Mouse (Mus musculus) cerebellum, adult 2 months (tissue): ENCODE results near the gene Paip2b. TPM values are rescaled to one million over a fixed set of nuclear protein-coding genes. Genes with fewer than 3 reads are reported as not detected.

Source experiments
- DNase-seq, 2 experiments: peaks; one replicate each; pipeline ENCODE4 v3.0.0; 2021
- H3K27ac ChIP-seq: fragments of 200-500 bp; 2 replicates; pipeline ENCODE4 v1.5.1; 2012; ENCODE audit warnings: low read length, control low read depth, inconsistent platforms; ENCODE audit not compliant: insufficient read depth
- H3K27me3 ChIP-seq: fragments of 200-500 bp; 2 replicates; pipeline ENCODE4 v1.6.1; 2012; ENCODE audit warnings: inconsistent platforms, mild to moderate bottlenecking, low read length, moderate library complexity; ENCODE audit not compliant: control insufficient read depth, insufficient read depth
- H3K4me1 ChIP-seq: fragments of 200-500 bp; 2 replicates; pipeline ENCODE4 v1.6.1; 2011; ENCODE audit warnings: low read length; ENCODE audit not compliant: control insufficient read depth, insufficient read depth
- H3K4me3 ChIP-seq: fragments of 200-500 bp; replicated peaks from 2 replicates; pipeline ENCODE3; 2011; ENCODE audit warnings: mild to moderate bottlenecking, low read depth, low read length, control low read depth; ENCODE audit not compliant: insufficient read depth
- CTCF ChIP-seq: fragments of 200-500 bp; IDR thresholded peaks from 2 replicates; pipeline ENCODE4 v1.5.1; 2011; ENCODE audit warnings: low read depth, mild to moderate bottlenecking, control low read depth, low read length, moderate library complexity, borderline replicate concordance; ENCODE audit not compliant: insufficient read depth
- POLR2A ChIP-seq: fragments of 200-500 bp; IDR thresholded peaks from 2 replicates; pipeline ENCODE4 v1.6.1; 2011; ENCODE audit warnings: low read length, control low read depth, borderline replicate concordance; ENCODE audit not compliant: insufficient read depth
- WGBS: fragments of 180-500 bp; shearing (Covaris S2); methylation state at CpG from one replicate; pipeline ENCODE4 v1.1.7; 2018; 5-methylcytosine and 5-hydroxymethylcytosine counted together
- polyA plus RNA-seq: library from polyadenylated mRNA; depleted of rRNA; stranded (reverse); fragments of >200 nt; gene quantifications from 2 replicates; pipeline ENCODE4 v1.2.3, GENCODE M21; 2012; rRNA removed

Gene Paip2b
- polyA plus RNA-seq, 1 experiment = 55.7 TPM

DNA sequence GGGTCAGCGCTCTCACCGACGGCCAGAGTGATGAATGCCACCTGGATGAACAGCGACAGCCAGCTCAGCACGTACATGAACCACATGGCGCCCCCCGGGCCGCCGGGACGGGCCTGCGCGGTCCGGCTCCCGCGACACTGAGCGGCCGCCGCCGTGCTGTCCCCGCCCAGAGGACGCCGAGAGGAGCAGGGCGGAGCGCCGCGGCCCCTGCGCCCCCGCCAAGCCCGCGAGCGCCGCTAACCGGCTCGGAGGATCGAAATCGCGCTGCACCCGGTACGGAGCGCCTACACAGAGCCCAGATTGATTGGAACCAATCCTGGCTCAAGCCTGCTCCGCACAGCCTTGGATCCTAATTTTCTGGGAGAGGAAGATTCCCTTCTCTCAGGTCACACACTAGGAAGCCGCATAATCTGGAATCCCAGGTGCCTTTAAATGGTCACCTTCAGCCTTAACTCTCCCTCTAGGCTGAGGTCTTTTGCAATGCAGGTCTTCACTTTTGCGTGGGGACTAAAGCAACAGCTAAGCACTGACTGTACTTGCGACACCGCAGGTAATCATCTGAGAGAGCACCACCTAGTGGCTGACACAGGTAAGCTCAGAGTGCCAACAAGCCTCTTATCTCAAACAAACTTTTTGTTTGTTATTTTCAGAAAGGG lies 55.8 kb downstream of the Paip2b start, which contains the start of gene Tex261:
Gene Tex261 (minus strand): TSS at position 176 of the 656 bp plus-strand sequence.
- WGBS = under 1% methylated on average over 45 of the region's 45 CpGs
- Histone ChIP-seq H3K27ac (peak within 1 kb of the TSS; percentile 85), H3K4me3 (peak within 1 kb of the TSS; percentile 94), H3K4me1 (peaks cover 12% of the 10 kb centered on the region; the same call in 1 of the 2 replicates), H3K27me3 (no peaks in the 10 kb centered on the region)
- peak; percentile 82 for TF ChIP-seq CTCF
- TF ChIP-seq POLR2A = peak; percentile 84
- DNase-seq = peak; percentile 93

DNA sequence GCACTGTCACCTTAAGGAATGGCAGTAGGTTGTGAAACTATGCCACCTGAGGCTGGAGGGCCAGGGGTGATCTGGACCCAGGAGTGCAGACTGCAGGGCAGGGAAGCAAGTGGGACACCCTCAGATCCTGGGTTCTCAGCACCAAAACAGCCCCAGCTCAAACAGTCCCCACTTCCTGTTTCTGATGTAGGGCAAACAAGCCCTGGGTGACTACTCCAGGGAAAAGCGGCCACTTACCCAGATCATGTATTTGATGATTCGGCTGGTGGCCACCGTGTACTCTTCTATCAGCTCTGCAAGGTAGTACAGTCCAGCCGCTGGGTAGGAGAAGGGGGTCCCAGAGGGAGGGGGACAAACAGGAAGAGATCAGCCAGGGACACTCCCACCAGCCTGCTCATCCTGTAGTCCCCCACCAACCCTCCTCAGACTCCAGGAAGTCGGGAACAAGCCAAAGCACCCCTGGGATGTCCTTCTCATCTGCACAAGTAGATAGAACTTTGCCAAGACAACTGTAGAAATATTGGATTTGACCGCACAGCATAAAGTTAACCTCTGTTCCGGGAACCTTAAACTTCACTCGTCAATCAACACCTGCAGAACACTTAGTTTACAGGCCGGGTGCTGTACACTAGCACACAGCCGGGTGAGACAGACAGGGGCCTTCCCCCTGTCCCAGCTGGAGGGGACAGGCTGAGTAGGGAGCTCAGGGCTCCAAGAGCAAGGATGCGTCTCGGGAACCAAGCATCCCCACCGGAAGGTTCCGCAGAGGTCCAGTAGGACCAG lies 56.6 kb downstream of the Paip2b start:
- Histone ChIP-seq H3K27me3 (no peaks in the 10 kb centered on the region), H3K4me1 (peaks cover 12% of the 10 kb centered on the region; the same call in 1 of the 2 replicates), H3K27ac (peak overlapping the region; percentile 55), H3K4me3 (peak overlapping the region; percentile 94)
- TF ChIP-seq CTCF (no peak), POLR2A (no peak)
- DNase-seq = peak in 1 of 2 experiments; percentile 27
- WGBS = under 1% methylated on average over 14 of the region's 14 CpGs

DNA sequence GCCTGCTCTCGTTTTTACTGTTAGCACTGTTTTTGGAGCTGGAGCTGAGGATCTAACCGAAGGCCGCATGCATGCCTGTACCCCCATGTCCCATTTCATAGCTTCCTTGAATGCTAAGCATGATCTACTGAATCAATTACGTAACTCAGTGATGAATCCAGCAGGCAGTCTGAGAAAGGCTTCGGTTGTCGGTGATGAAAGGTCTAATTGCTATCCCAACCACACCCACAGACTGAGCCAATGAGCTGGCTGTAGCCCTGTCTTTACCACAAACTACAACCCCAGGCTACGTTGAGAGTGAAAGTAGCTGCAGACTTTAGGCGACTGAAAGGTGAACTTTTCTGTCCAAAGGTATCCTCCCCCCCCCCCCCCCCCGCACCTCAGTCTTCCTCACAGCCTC lies 57.4 kb downstream of the Paip2b start:
- H3K27ac ChIP-seq = no peak overlapping the region
- TF ChIP-seq POLR2A = no peak
- TF ChIP-seq CTCF = no peak
- H3K27me3 ChIP-seq = no peaks in the 10 kb centered on the region
- DNase-seq = no peak
- H3K4me3 ChIP-seq = peak overlapping the region; percentile 22
- WGBS = 61% methylated on average over 9 of the region's 9 CpGs
- peaks cover 12% of the 10 kb centered on the region; the same call in 1 of the 2 replicates for H3K4me1 ChIP-seq

DNA sequence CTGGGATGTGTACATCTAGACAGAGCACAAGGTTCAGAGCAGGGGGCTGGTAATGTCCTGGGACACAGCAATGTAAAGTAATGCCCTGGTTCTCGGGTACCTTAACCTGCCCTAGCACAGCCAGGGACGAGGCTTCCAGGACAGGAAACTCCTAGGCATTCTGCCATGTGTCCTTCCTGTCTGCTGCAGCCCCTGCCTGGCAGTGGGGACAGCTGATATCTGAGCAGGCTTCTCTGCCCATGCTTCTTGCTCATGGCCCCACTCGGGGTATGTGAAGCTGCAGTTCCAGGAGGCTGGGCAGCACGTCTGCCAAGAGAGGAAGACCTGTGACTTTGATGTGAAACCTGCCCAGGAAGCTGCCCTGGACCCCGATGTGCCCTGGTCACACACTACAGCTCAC lies 63.1 kb downstream of the Paip2b start:
- Histone ChIP-seq H3K4me3 (no peak overlapping the region), H3K4me1 (peaks cover 4% of the 10 kb centered on the region; the same call in 1 of the 2 replicates), H3K27me3 (no peaks in the 10 kb centered on the region), H3K27ac (no peak overlapping the region)
- 68% methylated on average over 5 of the region's 5 CpGs for WGBS
- no peak for TF ChIP-seq CTCF
- no peak for TF ChIP-seq POLR2A
- DNase-seq = no peak

DNA sequence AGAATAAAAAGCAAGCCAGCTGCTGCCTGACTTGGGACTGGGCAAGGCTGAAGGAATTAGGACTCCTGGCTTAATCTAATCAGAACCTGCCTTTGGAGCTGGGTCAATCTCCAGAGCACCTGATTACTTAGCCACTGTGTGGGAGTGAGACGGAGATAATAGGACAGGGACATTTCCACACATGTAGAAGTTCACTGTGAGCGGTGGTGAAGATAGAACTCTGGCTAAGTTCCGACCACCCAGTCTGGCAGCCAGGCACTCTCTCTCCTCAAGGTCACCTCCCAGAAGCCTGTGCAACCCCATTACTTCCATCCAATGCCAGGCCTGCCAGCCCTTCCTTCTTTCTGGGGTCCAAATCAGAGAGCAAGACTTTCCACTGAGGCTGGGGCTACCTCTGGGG lies 64.6 kb downstream of the Paip2b start:
- Histone ChIP-seq H3K4me1 (no peaks in the 10 kb centered on the region), H3K4me3 (no peak overlapping the region), H3K27ac (no peak overlapping the region), H3K27me3 (no peaks in the 10 kb centered on the region)
- no peak for DNase-seq
- WGBS = 87% methylated on average over 3 of the region's 3 CpGs
- TF ChIP-seq CTCF (no peak), POLR2A (no peak)

DNA sequence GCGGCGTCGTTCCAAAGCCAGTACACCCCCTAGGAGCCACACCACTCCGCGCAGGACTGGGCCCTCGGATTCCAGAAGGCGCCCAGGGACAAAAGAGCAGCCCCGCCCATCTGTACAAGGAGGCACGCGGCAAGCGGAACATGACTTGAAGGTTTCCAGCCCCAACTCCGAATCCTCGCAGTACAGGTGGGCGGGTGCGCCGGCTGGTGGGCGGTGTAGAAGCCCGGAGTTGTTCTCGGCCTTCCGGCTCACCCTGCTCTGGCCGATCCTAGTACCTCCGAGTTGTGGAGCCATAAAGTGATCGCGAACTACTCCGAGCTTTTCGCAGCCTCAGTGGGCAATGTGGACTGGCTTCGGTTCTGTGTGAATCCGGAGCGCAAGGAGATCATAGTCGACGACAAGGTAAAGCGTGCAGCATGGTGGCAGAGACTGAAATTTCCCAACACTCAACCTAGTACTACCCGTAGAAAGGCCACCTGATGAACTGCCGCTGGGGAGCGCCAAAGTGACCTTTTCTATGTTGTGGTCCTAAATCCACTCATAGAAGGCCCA lies 68.6 kb downstream of the Paip2b start:
- TF ChIP-seq CTCF = no peak
- no peak for TF ChIP-seq POLR2A
- DNase-seq = no peak
- Histone ChIP-seq H3K4me3 (no peak overlapping the region), H3K27me3 (no peaks in the 10 kb centered on the region), H3K4me1 (no peaks in the 10 kb centered on the region), H3K27ac (no peak overlapping the region)
- WGBS = 22% methylated on average over 35 of the region's 35 CpGs

DNA sequence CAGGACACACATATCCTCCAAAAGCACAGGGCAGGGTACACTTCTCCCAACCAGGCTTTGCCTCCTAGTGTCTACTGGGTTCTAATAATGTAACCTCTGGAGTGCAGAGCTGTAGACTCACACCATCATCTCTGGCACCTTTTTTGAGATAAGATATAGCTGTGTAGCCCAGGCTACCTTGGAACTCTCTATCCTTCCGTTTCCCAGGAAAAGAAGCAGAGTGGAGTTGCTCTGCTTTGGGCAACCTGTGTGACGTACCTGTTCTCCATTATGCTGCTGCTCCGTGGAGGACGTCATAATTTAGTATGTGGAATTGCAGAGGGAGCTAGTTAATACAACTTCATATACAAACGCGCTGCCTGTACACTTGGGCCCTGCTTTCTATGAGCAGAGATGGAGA lies 69.2 kb downstream of the Paip2b start, which contains the start of gene Ankrd53:
Gene Ankrd53 (plus strand): TSS at position 301 of the 400 bp plus-strand sequence.
- 63% methylated on average over 6 of the region's 6 CpGs for WGBS
- Histone ChIP-seq H3K4me3 (no peak within 1 kb of the TSS), H3K27ac (no peak within 1 kb of the TSS), H3K27me3 (no peaks in the 10 kb centered on the region), H3K4me1 (no peaks in the 10 kb centered on the region)
- DNase-seq = no peak
- TF ChIP-seq CTCF = no peak

DNA sequence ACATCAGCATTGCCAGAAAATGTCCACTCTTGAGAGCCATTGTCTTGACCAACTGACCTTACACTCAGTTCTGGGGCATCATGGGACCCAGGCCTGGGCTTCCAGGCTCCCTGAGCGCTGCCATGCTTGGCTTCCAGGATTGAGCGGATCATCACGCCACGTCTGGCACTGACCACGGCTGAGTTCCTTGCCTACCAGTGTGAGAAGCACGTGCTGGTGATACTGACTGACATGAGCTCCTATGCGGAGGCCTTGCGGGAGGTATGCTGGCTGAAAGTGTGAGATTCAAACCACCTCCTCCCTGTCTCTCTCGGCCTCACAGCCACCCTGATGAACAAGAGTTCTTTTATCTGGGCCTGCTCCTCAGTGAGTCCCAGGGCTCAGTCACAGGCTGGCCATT lies 75.5 kb downstream of the Paip2b start:
- WGBS = 68% methylated on average over 9 of the region's 9 CpGs
- no peak for DNase-seq
- H3K4me1 ChIP-seq = no peaks in the 10 kb centered on the region
- no peak overlapping the region for H3K4me3 ChIP-seq
- no peak overlapping the region for H3K27ac ChIP-seq
- TF ChIP-seq POLR2A = no peak
- no peak for TF ChIP-seq CTCF
- no peaks in the 10 kb centered on the region for H3K27me3 ChIP-seq

Other genes starting within 250 kb of the Paip2b start
- gene Clec4f, start 175.6 kb downstream of the Paip2b start, polyA plus RNA-seq = not detected in 2 replicates
- not detected in 2 replicates for gene Cd207, start 153.9 kb downstream of the Paip2b start, polyA plus RNA-seq
- gene Vax2, start 120.5 kb downstream of the Paip2b start, polyA plus RNA-seq = not detected in 2 replicates
- 0.05 TPM in 1 of 2 replicates, not detected in the other for gene Atp6v1b1, start 88.8 kb downstream of the Paip2b start, polyA plus RNA-seq
- gene Ankrd53, start 69.1 kb downstream of the Paip2b start, polyA plus RNA-seq = not detected in 2 replicates
- 73.1 and 80.1 TPM in 2 replicates for gene Tex261, start 55.9 kb downstream of the Paip2b start, polyA plus RNA-seq
- gene Nagk, start 36.8 kb downstream of the Paip2b start, polyA plus RNA-seq = 22.2 and 23.6 TPM in 2 replicates
- gene Zfp638, start 35.4 kb upstream of the Paip2b start, polyA plus RNA-seq = 59.6 and 62.7 TPM in 2 replicates
- gene Dysf, start 176.8 kb upstream of the Paip2b start, polyA plus RNA-seq = 4.7 and 5.9 TPM in 2 replicates